Mouse (Mus musculus) spleen, postnatal 10 days (tissue): ENCODE data around the gene Olfr224.
A peak's percentile ranks its signal among the peaks of the same experiment; 100 is the strongest.
"Not testable (repeated sequence)": the region's sequence is repeated elsewhere in the genome, so short reads cannot be mapped to it uniquely, and the experiment has no call there.

Experiments used
- DNase-seq, 2 experiments: peaks; one replicate each; pipeline ENCODE4 v3.0.0; 2021 to 2022; ENCODE audit warnings: low spot score in 2 of 2

Gene Olfr224

GRCm38 (mm10) chr11:58570405-58570804 is at the start of gene Olfr224:
Gene Olfr224, minus strand, starts transcription at chr11:58570553.
- no peak for DNase-seq

GRCm38 (mm10) chr11:58618793-58619192 is 48.4 kb upstream of the Olfr224 start:
- no peak for DNase-seq

- DNase-seq, result no peak
Observed at GRCm38 (mm10) chr11:58618369-58618768, 48.0 kb upstream of the Olfr224 start.

- DNase-seq, result no peak
Observed at GRCm38 (mm10) chr11:58615975-58616374, 45.6 kb upstream of the Olfr224 start, which contains the start of gene 2210407C18Rik. Gene 2210407C18Rik, minus strand, starts transcription at chr11:58616075.

GRCm38 (mm10) chr11:58614526-58614925 is 44.2 kb upstream of the Olfr224 start:
- DNase-seq, result no peak

- no peak for DNase-seq
Observed at GRCm38 (mm10) chr11:58613359-58613758, 43.0 kb upstream of the Olfr224 start.

GRCm38 (mm10) chr11:58607030-58607429 is 36.7 kb upstream of the Olfr224 start:
- no peak for DNase-seq

- no peak for DNase-seq
Observed at GRCm38 (mm10) chr11:58606177-58606919, 36.0 kb upstream of the Olfr224 start.

GRCm38 (mm10) chr11:58605228-58605627 is 34.9 kb upstream of the Olfr224 start:
- DNase-seq, result no peak

- DNase-seq, result no peak
Observed at GRCm38 (mm10) chr11:58604688-58605087, 34.3 kb upstream of the Olfr224 start.

GRCm38 (mm10) chr11:58602800-58603560 is 32.6 kb upstream of the Olfr224 start:
- DNase-seq, result no peak

- no peak for DNase-seq
Observed at GRCm38 (mm10) chr11:58602062-58602461, 31.7 kb upstream of the Olfr224 start.

GRCm38 (mm10) chr11:58597837-58598236 is 27.5 kb upstream of the Olfr224 start:
- no peak for DNase-seq

- DNase-seq, result no peak
Observed at GRCm38 (mm10) chr11:58594814-58595213, 24.5 kb upstream of the Olfr224 start, which contains the start of gene Olfr324. Gene Olfr324, plus strand, starts transcription at chr11:58595114.

GRCm38 (mm10) chr11:58588620-58589250 is 18.4 kb upstream of the Olfr224 start:
- no peak for DNase-seq

GRCm38 (mm10) chr11:58587898-58588348 is 17.6 kb upstream of the Olfr224 start:
- DNase-seq, result peak; percentile 73 to 82

GRCm38 (mm10) chr11:58578636-58579035 is 8.3 kb upstream of the Olfr224 start:
- no peak for DNase-seq

- DNase-seq, result no peak
Observed at GRCm38 (mm10) chr11:58577430-58577829, 7.1 kb upstream of the Olfr224 start, which contains the start of gene Olfr325. Gene Olfr325, plus strand, starts transcription at chr11:58577730.

GRCm38 (mm10) chr11:58555536-58555935 is 14.8 kb downstream of the Olfr224 start, which contains the start of gene Olfr328:
Gene Olfr328, minus strand, starts transcription at chr11:58555636.
- DNase-seq, result no peak

- DNase-seq, result no peak
Observed at GRCm38 (mm10) chr11:58546322-58546721, 24.0 kb downstream of the Olfr224 start, which contains the start of gene Olfr329-ps. Gene Olfr329-ps, minus strand, starts transcription at chr11:58546422.

- DNase-seq, result not testable (repeated sequence)
Observed at GRCm38 (mm10) chr11:58534736-58535135, 35.6 kb downstream of the Olfr224 start, which contains the start of gene Olfr330. Gene Olfr330, minus strand, starts transcription at chr11:58534836.

- peak; percentile 22 to 26 for DNase-seq
Observed at GRCm38 (mm10) chr11:58519756-58520155, 50.6 kb downstream of the Olfr224 start.
